Mouse (Mus musculus) lung, postnatal 4 days (tissue): ENCODE data around the gene Rdh19.

Experiments
- DNase-seq, 2 experiments: peaks; one replicate each; pipeline ENCODE4 v3.0.0; 2021

Rdh19 gene

GRCm38 (mm10) chr10:127881041-127881440 is 31.3 kb downstream of the Rdh19 start:
- no peak for DNase-seq

- DNase-seq: no peak
Measured at GRCm38 (mm10) chr10:127886551-127886950, 36.8 kb downstream of the Rdh19 start.

GRCm38 (mm10) chr10:127886971-127887370 is 37.2 kb downstream of the Rdh19 start:
- no peak for DNase-seq

GRCm38 (mm10) chr10:127888605-127889004 is 38.9 kb downstream of the Rdh19 start, which contains the start of gene Rdh7:
Rdh7 (minus strand) TSS chr10:127888817.
- DNase-seq: no peak

- no peak for DNase-seq
Measured at GRCm38 (mm10) chr10:127891481-127891880, 41.8 kb downstream of the Rdh19 start.

- peak; percentile 33 to 50 for DNase-seq
Measured at GRCm38 (mm10) chr10:127893163-127894022, 43.7 kb downstream of the Rdh19 start.

GRCm38 (mm10) chr10:127896705-127897104 is 47.0 kb downstream of the Rdh19 start:
- DNase-seq: no peak

- DNase-seq: no peak
Measured at GRCm38 (mm10) chr10:127897506-127897905, 47.8 kb downstream of the Rdh19 start.

DNA sequence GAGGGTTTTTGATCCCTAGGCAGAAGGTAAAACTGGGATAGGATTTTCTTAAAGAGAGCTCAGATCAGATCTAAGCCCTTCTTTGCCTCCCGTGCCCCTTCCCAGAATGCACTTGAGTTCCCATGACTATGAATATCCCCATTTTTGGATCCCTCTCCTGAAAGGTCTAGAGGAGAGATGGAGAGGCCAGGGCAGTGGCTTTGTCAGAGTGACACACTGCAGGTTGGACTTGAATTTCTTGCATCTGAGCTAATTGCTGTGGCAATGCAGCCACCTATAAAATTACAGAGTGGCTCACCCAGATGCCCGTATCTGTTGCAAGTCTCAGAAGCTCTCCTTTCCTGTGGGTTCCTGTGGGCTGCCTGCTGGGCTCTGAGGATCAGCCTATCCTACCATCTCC is 48.5 kb downstream of the Rdh19 start, which contains the start of gene Sdr9c7:
TSS of gene Sdr9c7 (plus strand) at position 301 of the 400 bp plus-strand sequence.
- DNase-seq: no peak

GRCm38 (mm10) chr10:127899783-127900182 is 50.1 kb downstream of the Rdh19 start:
- no peak for DNase-seq

DNA sequence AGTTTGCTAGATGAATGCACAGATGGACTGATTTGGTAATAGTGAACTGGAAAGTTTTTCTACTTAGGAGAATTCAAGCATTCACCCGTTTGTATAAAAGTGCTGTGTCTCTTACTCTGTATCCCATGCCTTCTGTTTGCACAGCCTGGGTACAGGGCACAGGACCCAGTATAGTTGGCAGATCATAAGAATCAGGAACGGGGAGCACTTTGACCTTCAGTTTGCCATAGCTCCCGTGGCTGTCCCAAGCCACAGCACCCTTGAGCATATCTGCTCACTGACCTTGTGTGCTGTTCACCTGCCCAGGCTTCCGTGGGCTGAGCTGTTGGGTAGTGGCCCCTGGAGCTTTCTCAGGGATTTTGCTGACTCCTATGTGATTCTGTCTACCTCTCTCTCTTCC is 52.0 kb downstream of the Rdh19 start:
- no peak for DNase-seq

DNA sequence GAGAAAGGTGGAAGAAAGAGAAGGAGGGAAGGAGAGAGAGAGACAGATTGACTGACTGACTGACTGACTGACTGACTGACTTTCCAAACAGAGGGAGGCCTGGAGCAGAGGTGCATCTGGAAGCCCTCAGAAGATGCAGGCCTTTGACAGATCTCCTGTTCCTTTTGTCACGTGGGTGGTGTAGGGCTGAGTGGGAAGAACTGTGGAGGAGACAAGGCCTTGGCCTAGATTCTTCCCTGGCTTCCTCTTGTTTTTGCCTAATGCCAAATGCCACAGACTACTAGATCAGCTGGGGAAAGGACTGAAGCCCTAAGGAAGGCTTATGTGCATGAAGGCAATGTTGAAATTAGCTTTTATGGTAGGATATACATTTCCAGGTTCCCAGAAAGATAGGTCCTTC is 53.4 kb downstream of the Rdh19 start:
- no peak for DNase-seq

GRCm38 (mm10) chr10:127904718-127905446 is 55.2 kb downstream of the Rdh19 start:
- peak; percentile 18 to 41 for DNase-seq

- no peak for DNase-seq
Measured at GRCm38 (mm10) chr10:127906138-127906537, 56.4 kb downstream of the Rdh19 start.

- no peak for DNase-seq
Measured at GRCm38 (mm10) chr10:127907386-127907951, 57.7 kb downstream of the Rdh19 start.
